Mouse (Mus musculus) small intestine, adult 2 months (tissue): ENCODE data around the gene Lrig1.

ENCODE experiments used
- CTCF ChIP-seq: fragments of 200-500 bp; IDR thresholded peaks from 2 replicates; pipeline ENCODE4 v1.5.1; 2012; ENCODE audit warnings: low read depth, mild to moderate bottlenecking, control low read depth, inconsistent platforms, low read length, moderate library complexity, mixed read lengths; ENCODE audit not compliant: insufficient replicate concordance, insufficient read length; ENCODE audit errors: extremely low read depth
- POLR2A ChIP-seq: fragments of 200-500 bp; IDR thresholded peaks from 2 replicates; pipeline ENCODE4 v1.6.1; 2012; ENCODE audit warnings: low read depth, mild to moderate bottlenecking, control low read depth, inconsistent platforms, low read length, moderate library complexity

- TF ChIP-seq CTCF: no peak
- no peak for TF ChIP-seq POLR2A
These were observed 104.8 kb downstream of the Lrig1 start for GRCm38 (mm10) chr6:94595206-94595605.
